Mouse (Mus musculus) midbrain, embryonic 10.5 days (tissue): ENCODE measurements around the gene Chic2. TPM values are rescaled to one million over a fixed set of nuclear protein-coding genes. Genes with fewer than 3 reads are reported as not detected.

Source experiments
- DNase-seq: peaks from one replicate; pipeline ENCODE4 v3.0.0-alpha.2; 2017; ENCODE audit warnings: low spot score
- H3K27ac ChIP-seq: fragments of 300-500 bp; sonication (generic); replicated peaks from 2 replicates; pipeline ENCODE4 v1.5.1; 2016; ENCODE audit warnings: mild to moderate bottlenecking
- H3K27me3 ChIP-seq: fragments of 300-500 bp; sonication (generic); 2 replicates; pipeline ENCODE4 v1.6.1; 2016; ENCODE audit warnings: low read depth, mild to moderate bottlenecking; ENCODE audit not compliant: poor library complexity, severe bottlenecking
- H3K36me3 ChIP-seq: fragments of 300-500 bp; sonication (generic); 2 replicates; pipeline ENCODE4 v1.6.1; 2016; ENCODE audit warnings: mild to moderate bottlenecking, moderate library complexity
- H3K4me1 ChIP-seq: fragments of 300-500 bp; sonication (generic); 2 replicates; pipeline ENCODE4 v1.6.1; 2016
- H3K4me3 ChIP-seq: fragments of 300-500 bp; sonication (generic); 2 replicates; pipeline ENCODE4 v1.5.1; 2016; ENCODE audit warnings: mild to moderate bottlenecking, moderate library complexity
- H3K9me3 ChIP-seq: fragments of 300-500 bp; sonication (generic); replicated peaks from 2 replicates; pipeline ENCODE4 v1.6.1; 2016; ENCODE audit warnings: mild to moderate bottlenecking
- WGBS: fragments of 180-500 bp; shearing (Covaris S2); methylation state at CpG from one replicate; pipeline ENCODE4 v1.1.7; 2016; 5-methylcytosine and 5-hydroxymethylcytosine counted together
- polyA plus RNA-seq: library from polyadenylated mRNA; unstranded; fragments of >200 nt; fragmentation: Nextera tagmentation; extraction: Ambion mirVana; gene quantifications from 2 replicates; pipeline ENCODE4 v1.2.1, GENCODE M21; 2016

The Chic2 gene
- polyA plus RNA-seq, 1 experiment from 2014 or later: 28.5 TPM

DNA sequence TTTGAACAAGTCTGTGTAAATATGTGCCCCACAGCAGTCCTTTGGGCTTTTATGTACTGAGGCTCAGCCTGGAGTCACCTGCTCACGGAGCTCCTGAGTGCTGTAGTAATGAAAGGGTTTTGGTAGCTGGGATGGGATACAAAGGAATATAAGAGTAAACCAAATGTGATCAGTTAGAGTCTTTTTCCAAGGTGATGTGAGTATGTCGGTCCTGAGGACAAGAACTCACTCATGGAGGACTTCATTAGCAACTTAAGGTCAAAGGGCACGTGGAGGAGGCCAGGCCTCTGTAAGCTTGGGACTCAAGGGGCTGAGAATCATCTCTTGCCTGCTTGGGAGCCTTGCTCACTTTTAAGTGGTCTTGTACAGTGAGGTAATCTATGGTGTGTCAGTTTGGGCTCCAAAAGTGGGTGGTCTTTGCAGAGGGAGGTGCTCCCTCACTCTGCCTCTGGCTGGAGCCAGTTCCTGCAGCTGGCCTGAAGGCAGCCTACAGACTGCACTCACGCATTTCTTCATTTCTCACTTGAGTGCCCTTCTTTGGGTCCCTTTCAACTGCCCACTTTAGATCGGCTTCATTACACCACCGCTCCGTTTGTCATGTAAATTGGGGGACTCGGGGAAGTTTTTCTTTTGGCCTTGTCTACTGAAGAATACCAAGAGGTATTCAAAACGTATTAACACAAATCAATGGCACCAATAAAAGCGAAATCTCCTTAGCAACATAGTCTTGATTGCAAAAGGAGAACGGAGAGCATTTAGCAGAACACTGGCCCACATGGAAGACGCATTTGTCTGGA, 45.7 kb downstream of the Chic2 start:
- Histone ChIP-seq H3K27me3 (peaks cover 95% of the 10 kb centered on the region), H3K4me3 (no peak overlapping the region), H3K27ac (no peak overlapping the region), H3K4me1 (peaks cover 22% of the 10 kb centered on the region), H3K9me3 (no peaks in the 10 kb centered on the region), H3K36me3 (peaks cover 18% of the 10 kb centered on the region)
- WGBS: 25% methylated on average over 12 of the region's 12 CpGs
- DNase-seq: peak; percentile 71

GRCm38 (mm10) chr5:74994947-74995346, 49.6 kb downstream of the Chic2 start:
- Histone ChIP-seq H3K27ac (no peak overlapping the region), H3K4me1 (peaks cover 17% of the 10 kb centered on the region), H3K4me3 (no peak overlapping the region), H3K9me3 (peaks cover 33% of the 10 kb centered on the region), H3K36me3 (peaks cover 22% of the 10 kb centered on the region), H3K27me3 (peaks cover 92% of the 10 kb centered on the region)
- 82% methylated on average over 8 of the region's 8 CpGs for WGBS
- DNase-seq: peak; percentile 10

- Histone ChIP-seq H3K9me3 (peaks cover 10% of the 10 kb centered on the region), H3K4me1 (peaks cover 43% of the 10 kb centered on the region)
- DNase-seq: no peak
Observed at GRCm38 (mm10) chr5:74984101-74984500, 60.5 kb downstream of the Chic2 start.

GRCm38 (mm10) chr5:74980574-74980973, 64.0 kb downstream of the Chic2 start:
- no peak overlapping the region for H3K4me3 ChIP-seq
- WGBS: 15% methylated on average over 4 of the region's 4 CpGs
- H3K4me1 ChIP-seq: peaks cover 45% of the 10 kb centered on the region
- H3K27ac ChIP-seq: no peak overlapping the region
- no peak for DNase-seq
- peaks cover 100% of the 10 kb centered on the region for H3K27me3 ChIP-seq
- no peaks in the 10 kb centered on the region for H3K36me3 ChIP-seq
- H3K9me3 ChIP-seq: no peaks in the 10 kb centered on the region

More at GRCm38 (mm10) chr5:74984101-74984500, 60.5 kb downstream of the Chic2 start:
- H3K36me3 ChIP-seq: no peaks in the 10 kb centered on the region
- peaks cover 86% of the 10 kb centered on the region for H3K27me3 ChIP-seq
- H3K27ac ChIP-seq: no peak overlapping the region
- no peak overlapping the region for H3K4me3 ChIP-seq
- 21% methylated on average over 5 of the region's 5 CpGs for WGBS

- Histone ChIP-seq H3K36me3 (no peaks in the 10 kb centered on the region), H3K9me3 (no peaks in the 10 kb centered on the region), H3K4me3 (peak overlapping the region; percentile 10; the same call in 1 of the 2 replicates), H3K4me1 (peaks cover 46% of the 10 kb centered on the region), H3K27me3 (peaks cover 100% of the 10 kb centered on the region), H3K27ac (peak overlapping the region; percentile 50; the same call in 1 of the 2 replicates)
- DNase-seq: no peak
- 0% methylated on average over 7 of the region's 7 CpGs for WGBS
Observed at GRCm38 (mm10) chr5:74980154-74980553, 64.4 kb downstream of the Chic2 start.

- DNase-seq: no peak
- Histone ChIP-seq H3K36me3 (no peaks in the 10 kb centered on the region), H3K27ac (peak overlapping the region; percentile 50; the same call in 1 of the 2 replicates), H3K9me3 (no peaks in the 10 kb centered on the region), H3K4me1 (peaks cover 51% of the 10 kb centered on the region), H3K27me3 (peaks cover 100% of the 10 kb centered on the region), H3K4me3 (peak overlapping the region; percentile 10; the same call in 1 of the 2 replicates)
- WGBS: 28% methylated on average over 7 of the region's 7 CpGs
Observed at GRCm38 (mm10) chr5:74979586-74979985, 65.0 kb downstream of the Chic2 start.

DNA sequence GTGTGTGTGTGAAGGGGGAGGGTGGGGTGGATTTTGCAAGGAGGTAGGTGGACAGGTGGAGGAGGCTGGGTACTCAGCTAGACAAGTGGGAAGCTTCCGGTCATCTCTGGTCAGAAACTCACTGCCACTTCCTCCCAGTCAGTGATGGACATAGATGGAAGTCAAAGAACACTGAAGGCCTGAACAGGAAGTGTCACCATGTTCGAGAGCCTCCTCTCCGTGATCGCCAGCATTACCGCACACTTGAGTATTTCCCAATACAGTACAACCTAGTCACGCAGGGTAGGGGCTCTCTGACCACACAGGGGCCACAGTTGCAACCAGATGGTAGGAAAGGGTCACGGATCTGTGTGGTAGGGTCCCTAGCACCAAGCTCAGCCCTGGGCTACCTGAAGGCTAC, 69.1 kb downstream of the Chic2 start:
- Histone ChIP-seq H3K4me3 (no peak overlapping the region), H3K27me3 (peaks cover 100% of the 10 kb centered on the region), H3K27ac (no peak overlapping the region), H3K9me3 (no peaks in the 10 kb centered on the region), H3K36me3 (no peaks in the 10 kb centered on the region), H3K4me1 (peaks cover 30% of the 10 kb centered on the region)
- 91% methylated on average over 7 of the region's 7 CpGs for WGBS
- DNase-seq: no peak

GRCm38 (mm10) chr5:74974726-74975411, 69.7 kb downstream of the Chic2 start:
- DNase-seq: no peak
- WGBS: 64% methylated on average over 12 of the region's 12 CpGs
- no peak overlapping the region for H3K4me3 ChIP-seq
- H3K9me3 ChIP-seq: no peaks in the 10 kb centered on the region
- peaks cover 100% of the 10 kb centered on the region for H3K27me3 ChIP-seq
- H3K27ac ChIP-seq: no peak overlapping the region
- H3K4me1 ChIP-seq: peaks cover 24% of the 10 kb centered on the region
- H3K36me3 ChIP-seq: no peaks in the 10 kb centered on the region

- H3K27me3 ChIP-seq: peaks cover 100% of the 10 kb centered on the region
Observed at GRCm38 (mm10) chr5:74974061-74974581, 70.5 kb downstream of the Chic2 start.

DNA sequence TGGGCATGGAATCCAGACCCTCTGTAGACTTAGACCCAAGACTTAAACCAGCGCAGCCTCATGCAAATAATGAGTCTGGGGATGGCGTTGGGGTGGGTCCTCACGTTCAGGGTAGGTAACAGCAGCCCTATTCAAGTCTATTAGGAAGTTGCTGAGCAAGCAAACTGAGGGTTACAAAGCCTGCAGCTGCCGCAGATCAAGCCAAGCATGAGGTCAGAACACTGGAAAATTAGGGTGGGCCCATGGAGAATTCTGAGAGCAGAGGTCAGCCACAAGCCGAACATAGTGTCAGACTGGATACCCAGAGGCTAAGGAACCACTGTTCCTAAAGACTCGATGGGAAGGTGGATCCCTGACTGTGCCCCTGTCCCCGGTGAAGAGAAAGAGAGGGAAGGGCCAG, 73.2 kb downstream of the Chic2 start:
- no peak for DNase-seq
- Histone ChIP-seq H3K36me3 (no peaks in the 10 kb centered on the region), H3K4me1 (peaks cover 14% of the 10 kb centered on the region), H3K27ac (no peak overlapping the region), H3K9me3 (no peaks in the 10 kb centered on the region), H3K27me3 (peaks cover 100% of the 10 kb centered on the region), H3K4me3 (no peak overlapping the region)
- WGBS: 73% methylated on average over 7 of the region's 7 CpGs

More at GRCm38 (mm10) chr5:74974061-74974581, 70.5 kb downstream of the Chic2 start:
- 56% methylated on average over 22 of the region's 22 CpGs for WGBS
- no peaks in the 10 kb centered on the region for H3K36me3 ChIP-seq
- no peak overlapping the region for H3K27ac ChIP-seq
- no peak for DNase-seq
- H3K4me3 ChIP-seq: no peak overlapping the region
- H3K4me1 ChIP-seq: peaks cover 16% of the 10 kb centered on the region
- H3K9me3 ChIP-seq: no peaks in the 10 kb centered on the region

GRCm38 (mm10) chr5:74969341-74969740, 75.2 kb downstream of the Chic2 start:
- H3K9me3 ChIP-seq: no peaks in the 10 kb centered on the region
- no peaks in the 10 kb centered on the region for H3K36me3 ChIP-seq
- no peak for DNase-seq
- H3K27me3 ChIP-seq: peaks cover 98% of the 10 kb centered on the region
- no peak overlapping the region for H3K4me3 ChIP-seq
- peaks cover 6% of the 10 kb centered on the region for H3K4me1 ChIP-seq
- H3K27ac ChIP-seq: no peak overlapping the region
- 89% methylated on average over 6 of the region's 6 CpGs for WGBS

- no peaks in the 10 kb centered on the region for H3K36me3 ChIP-seq
- WGBS: 90% methylated on average over 3 of the region's 3 CpGs
- no peaks in the 10 kb centered on the region for H3K4me1 ChIP-seq
- no peaks in the 10 kb centered on the region for H3K9me3 ChIP-seq
- peaks cover 98% of the 10 kb centered on the region for H3K27me3 ChIP-seq
- H3K27ac ChIP-seq: no peak overlapping the region
- no peak overlapping the region for H3K4me3 ChIP-seq
- DNase-seq: no peak
Observed at GRCm38 (mm10) chr5:74967882-74968281, 76.7 kb downstream of the Chic2 start.

DNA sequence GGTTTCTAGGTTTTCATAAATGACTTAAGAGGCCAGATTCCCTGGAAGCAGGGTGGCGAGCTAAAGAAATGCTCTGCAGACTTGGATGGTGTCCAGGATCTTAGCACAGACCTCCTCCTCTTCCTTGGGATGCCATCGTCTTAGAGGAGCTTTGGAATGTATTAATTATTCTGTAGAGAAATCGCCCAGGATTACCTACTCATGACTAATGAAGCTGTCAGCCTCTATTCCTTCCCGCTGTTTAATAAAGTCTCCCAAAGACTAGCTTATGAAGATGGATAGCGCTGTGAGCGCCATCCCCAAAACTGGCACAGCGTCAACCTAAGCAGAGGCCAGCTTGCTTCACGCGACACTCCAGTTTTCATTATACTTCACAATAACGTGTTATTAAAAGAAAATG, 77.7 kb downstream of the Chic2 start:
- WGBS: 83% methylated on average over 10 of the region's 10 CpGs

More for the DNA sequence above, 77.7 kb downstream of the Chic2 start:
- Histone ChIP-seq H3K27ac (no peak overlapping the region), H3K36me3 (no peaks in the 10 kb centered on the region), H3K9me3 (no peaks in the 10 kb centered on the region), H3K4me3 (no peak overlapping the region), H3K27me3 (peaks cover 98% of the 10 kb centered on the region), H3K4me1 (no peaks in the 10 kb centered on the region)
- no peak for DNase-seq
